Mouse (Mus musculus) limb, embryonic 10.5 days (tissue): ENCODE data around the gene Kcnj12. TPM values are rescaled to one million over a fixed set of nuclear protein-coding genes. Genes with fewer than 3 reads are reported as not detected.
A peak's percentile ranks its signal among the peaks of the same experiment; 100 is the strongest.

Experiments used
- DNase-seq: peaks from one replicate; pipeline ENCODE4 v3.0.0-alpha.2; 2017; ENCODE audit warnings: low spot score
- H3K27ac ChIP-seq: fragments of 300-500 bp; sonication (generic); 2 replicates; pipeline ENCODE4 v1.5.1; 2016; ENCODE audit warnings: mild to moderate bottlenecking
- H3K27me3 ChIP-seq: fragments of 300-500 bp; sonication (generic); 2 replicates; pipeline ENCODE4 v1.6.1; 2016; ENCODE audit warnings: low read depth, mild to moderate bottlenecking; ENCODE audit not compliant: poor library complexity, severe bottlenecking
- H3K36me3 ChIP-seq: fragments of 300-500 bp; sonication (generic); 2 replicates; pipeline ENCODE4 v1.6.1; 2016; ENCODE audit warnings: mild to moderate bottlenecking, moderate library complexity
- H3K4me1 ChIP-seq: fragments of 300-500 bp; sonication (generic); 2 replicates; pipeline ENCODE4 v1.6.1; 2016
- H3K4me3 ChIP-seq: fragments of 300-500 bp; sonication (generic); 2 replicates; pipeline ENCODE4 v1.5.1; 2016; ENCODE audit warnings: mild to moderate bottlenecking, moderate library complexity
- H3K9me3 ChIP-seq: fragments of 300-500 bp; sonication (generic); replicated peaks from 2 replicates; pipeline ENCODE4 v1.6.1; 2016; ENCODE audit warnings: mild to moderate bottlenecking
- WGBS: fragments of 180-500 bp; shearing (Covaris S2); methylation state at CpG from one replicate; pipeline ENCODE4 v1.1.7; 2016; 5-methylcytosine and 5-hydroxymethylcytosine counted together
- polyA plus RNA-seq: library from polyadenylated mRNA; unstranded; fragments of >200 nt; fragmentation: Nextera tagmentation; extraction: Ambion mirVana; gene quantifications from 2 replicates; pipeline ENCODE4 v1.2.1, GENCODE M21; 2016

Gene Kcnj12
- polyA plus RNA-seq, 1 experiment from 2014 or later: 0.11 TPM

GRCm38 (mm10) chr11:61028211-61028950 lies 6.0 kb downstream of the Kcnj12 start:
- WGBS: 50% methylated on average over 11 of the region's 11 CpGs
- DNase-seq: peak; percentile 59
- Histone ChIP-seq H3K36me3 (no peaks in the 10 kb centered on the region), H3K27me3 (peaks cover 42% of the 10 kb centered on the region), H3K27ac (peak overlapping the region; percentile 71), H3K4me3 (no peak overlapping the region), H3K9me3 (no peaks in the 10 kb centered on the region), H3K4me1 (peaks cover 46% of the 10 kb centered on the region)

GRCm38 (mm10) chr11:61029116-61029740 lies 6.9 kb downstream of the Kcnj12 start:
- Histone ChIP-seq H3K9me3 (no peaks in the 10 kb centered on the region), H3K27me3 (peaks cover 33% of the 10 kb centered on the region), H3K36me3 (no peaks in the 10 kb centered on the region), H3K27ac (0 out of 2 replicates have a peak overlapping the region, but pooled peaks have one; percentile 15), H3K4me1 (peaks cover 41% of the 10 kb centered on the region), H3K4me3 (no peak overlapping the region)
- 50% methylated on average over 4 of the region's 4 CpGs for WGBS
- DNase-seq: no peak

GRCm38 (mm10) chr11:61029864-61030595 lies 7.7 kb downstream of the Kcnj12 start:
- Histone ChIP-seq H3K4me1 (peaks cover 35% of the 10 kb centered on the region), H3K36me3 (no peaks in the 10 kb centered on the region), H3K9me3 (no peaks in the 10 kb centered on the region), H3K27ac (no peak overlapping the region), H3K4me3 (no peak overlapping the region), H3K27me3 (peaks cover 25% of the 10 kb centered on the region)
- WGBS: 92% methylated on average over 7 of the region's 7 CpGs
- no peak for DNase-seq

- DNase-seq: no peak
- H3K36me3 ChIP-seq: no peaks in the 10 kb centered on the region
- H3K27ac ChIP-seq: no peak overlapping the region
- H3K27me3 ChIP-seq: peaks cover 14% of the 10 kb centered on the region
- 95% methylated on average over 7 of the region's 7 CpGs for WGBS
- H3K4me3 ChIP-seq: no peak overlapping the region
- H3K4me1 ChIP-seq: peaks cover 27% of the 10 kb centered on the region
- H3K9me3 ChIP-seq: no peaks in the 10 kb centered on the region
Observed at GRCm38 (mm10) chr11:61031137-61031536, 8.8 kb downstream of the Kcnj12 start.

GRCm38 (mm10) chr11:61031658-61032445 lies 9.5 kb downstream of the Kcnj12 start:
- peaks cover 7% of the 10 kb centered on the region; the same call in 1 of the 2 replicates for H3K27me3 ChIP-seq
- no peaks in the 10 kb centered on the region for H3K9me3 ChIP-seq

GRCm38 (mm10) chr11:61032481-61032880 lies 10.1 kb downstream of the Kcnj12 start:
- Histone ChIP-seq H3K27me3 (peaks cover under 1% of the 10 kb centered on the region; the same call in 1 of the 2 replicates), H3K4me3 (no peak overlapping the region), H3K27ac (no peak overlapping the region), H3K9me3 (no peaks in the 10 kb centered on the region), H3K36me3 (no peaks in the 10 kb centered on the region), H3K4me1 (peaks cover 19% of the 10 kb centered on the region)
- no peak for DNase-seq
- 89% methylated on average over 7 of the region's 7 CpGs for WGBS

More at GRCm38 (mm10) chr11:61031658-61032445, 9.5 kb downstream of the Kcnj12 start:
- Histone ChIP-seq H3K4me3 (no peak overlapping the region), H3K36me3 (no peaks in the 10 kb centered on the region), H3K27ac (no peak overlapping the region), H3K4me1 (peaks cover 26% of the 10 kb centered on the region)
- 93% methylated on average over 5 of the region's 5 CpGs for WGBS
- DNase-seq: no peak

- DNase-seq: no peak
- WGBS: 81% methylated on average over 5 of the region's 5 CpGs
- no peaks in the 10 kb centered on the region for H3K36me3 ChIP-seq
- H3K4me3 ChIP-seq: no peak overlapping the region
- H3K27ac ChIP-seq: no peak overlapping the region
- H3K9me3 ChIP-seq: no peaks in the 10 kb centered on the region
- peaks cover 13% of the 10 kb centered on the region for H3K4me1 ChIP-seq
- no peaks in the 10 kb centered on the region for H3K27me3 ChIP-seq
Observed at GRCm38 (mm10) chr11:61033160-61033559, 10.8 kb downstream of the Kcnj12 start.

GRCm38 (mm10) chr11:61036639-61037038 lies 14.3 kb downstream of the Kcnj12 start:
- no peaks in the 10 kb centered on the region for H3K36me3 ChIP-seq
- no peaks in the 10 kb centered on the region for H3K9me3 ChIP-seq
- 0 out of 2 replicates have a peak, but pooled peaks cover 6% of the 10 kb centered on the region for H3K27me3 ChIP-seq
- peaks cover 2% of the 10 kb centered on the region; the same call in 1 of the 2 replicates for H3K4me1 ChIP-seq
- no peak overlapping the region for H3K27ac ChIP-seq
- no peak overlapping the region for H3K4me3 ChIP-seq
- WGBS: 94% methylated on average over 9 of the region's 9 CpGs
- DNase-seq: no peak

GRCm38 (mm10) chr11:61038277-61038782 lies 16.0 kb downstream of the Kcnj12 start:
- no peak overlapping the region for H3K27ac ChIP-seq
- no peaks in the 10 kb centered on the region for H3K36me3 ChIP-seq
- peaks cover 17% of the 10 kb centered on the region for H3K4me1 ChIP-seq
- WGBS: 82% methylated on average over 9 of the region's 9 CpGs
- DNase-seq: no peak
- no peaks in the 10 kb centered on the region for H3K9me3 ChIP-seq
- no peak overlapping the region for H3K4me3 ChIP-seq
- H3K27me3 ChIP-seq: peaks cover 16% of the 10 kb centered on the region; the same call in 1 of the 2 replicates

GRCm38 (mm10) chr11:61040856-61041652 lies 18.7 kb downstream of the Kcnj12 start:
- no peak for DNase-seq
- WGBS: 86% methylated on average over 11 of the region's 11 CpGs
- H3K9me3 ChIP-seq: no peaks in the 10 kb centered on the region

GRCm38 (mm10) chr11:61042593-61042992 lies 20.2 kb downstream of the Kcnj12 start:
- H3K4me3 ChIP-seq: no peak overlapping the region

More at GRCm38 (mm10) chr11:61040856-61041652, 18.7 kb downstream of the Kcnj12 start:
- Histone ChIP-seq H3K36me3 (no peaks in the 10 kb centered on the region), H3K27ac (no peak overlapping the region), H3K4me3 (no peak overlapping the region), H3K27me3 (peaks cover 30% of the 10 kb centered on the region), H3K4me1 (peaks cover 24% of the 10 kb centered on the region)

More at GRCm38 (mm10) chr11:61042593-61042992, 20.2 kb downstream of the Kcnj12 start:
- WGBS: 16% methylated on average over 8 of the region's 8 CpGs
- Histone ChIP-seq H3K27ac (0 out of 2 replicates have a peak overlapping the region, but pooled peaks have one; percentile 19), H3K27me3 (peaks cover 30% of the 10 kb centered on the region), H3K36me3 (no peaks in the 10 kb centered on the region), H3K9me3 (no peaks in the 10 kb centered on the region), H3K4me1 (peaks cover 24% of the 10 kb centered on the region)
- no peak for DNase-seq
